Mouse (Mus musculus) cerebellum, postnatal 25 days (tissue): Measurements from ENCODE around the gene Rpl3l.
A peak's percentile ranks its signal among the peaks of the same experiment; 100 is the strongest.
"Not testable (repeated sequence)": the region's sequence is repeated elsewhere in the genome, so short reads cannot be mapped to it uniquely, and the experiment has no call there.

Experiments
- DNase-seq, 2 experiments: peaks; one replicate each; pipeline ENCODE4 v3.0.0; 2021; ENCODE audit warnings: mixed read lengths in 2 of 2

Gene Rpl3l

DNA sequence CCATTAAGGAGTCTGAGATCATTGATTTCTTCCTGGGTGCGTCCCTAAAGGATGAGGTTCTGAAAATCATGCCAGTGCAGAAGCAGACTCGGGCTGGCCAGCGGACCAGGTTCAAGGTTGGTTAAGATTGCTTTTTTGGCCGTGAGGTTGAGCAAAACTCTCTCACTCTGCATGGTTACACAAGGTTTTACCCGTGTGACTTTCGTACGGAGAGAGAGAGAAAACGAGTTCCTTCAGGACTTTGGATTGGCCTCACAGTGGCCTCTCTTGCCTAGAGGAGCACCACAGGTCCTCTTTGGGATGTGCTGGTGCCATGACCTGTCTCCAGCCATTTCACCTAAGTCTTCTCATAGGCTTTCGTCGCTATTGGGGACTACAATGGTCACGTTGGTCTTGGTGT lies 7.0 kb upstream of the Rpl3l start:
- not testable (repeated sequence) for DNase-seq

DNA sequence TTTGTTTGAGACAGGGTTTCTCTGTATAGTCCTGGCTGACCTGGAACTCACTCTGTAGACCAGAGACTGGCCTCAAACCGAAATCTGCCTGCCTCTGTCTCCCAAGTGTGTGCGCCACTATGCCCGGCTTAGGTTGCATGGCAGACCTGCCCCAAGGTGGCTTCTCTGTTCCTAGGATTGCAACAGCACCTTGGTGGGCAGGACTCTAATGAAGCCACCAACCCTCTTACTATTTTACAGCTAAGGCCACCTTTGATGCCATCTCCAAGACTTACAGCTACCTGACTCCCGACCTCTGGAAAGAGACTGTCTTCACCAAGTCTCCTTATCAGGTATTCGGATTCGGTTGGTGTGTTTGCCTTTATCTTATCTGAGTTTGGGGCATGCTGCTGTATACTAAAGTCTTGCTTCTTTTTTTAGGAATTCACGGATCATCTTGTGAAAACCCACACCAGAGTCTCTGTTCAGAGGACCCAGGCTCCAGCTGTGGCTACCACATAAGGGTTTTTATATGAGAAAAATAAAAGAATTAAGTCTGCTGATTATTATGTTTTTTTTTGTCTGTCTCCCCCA lies 6.2 kb upstream of the Rpl3l start:
- not testable (repeated sequence) for DNase-seq

DNA sequence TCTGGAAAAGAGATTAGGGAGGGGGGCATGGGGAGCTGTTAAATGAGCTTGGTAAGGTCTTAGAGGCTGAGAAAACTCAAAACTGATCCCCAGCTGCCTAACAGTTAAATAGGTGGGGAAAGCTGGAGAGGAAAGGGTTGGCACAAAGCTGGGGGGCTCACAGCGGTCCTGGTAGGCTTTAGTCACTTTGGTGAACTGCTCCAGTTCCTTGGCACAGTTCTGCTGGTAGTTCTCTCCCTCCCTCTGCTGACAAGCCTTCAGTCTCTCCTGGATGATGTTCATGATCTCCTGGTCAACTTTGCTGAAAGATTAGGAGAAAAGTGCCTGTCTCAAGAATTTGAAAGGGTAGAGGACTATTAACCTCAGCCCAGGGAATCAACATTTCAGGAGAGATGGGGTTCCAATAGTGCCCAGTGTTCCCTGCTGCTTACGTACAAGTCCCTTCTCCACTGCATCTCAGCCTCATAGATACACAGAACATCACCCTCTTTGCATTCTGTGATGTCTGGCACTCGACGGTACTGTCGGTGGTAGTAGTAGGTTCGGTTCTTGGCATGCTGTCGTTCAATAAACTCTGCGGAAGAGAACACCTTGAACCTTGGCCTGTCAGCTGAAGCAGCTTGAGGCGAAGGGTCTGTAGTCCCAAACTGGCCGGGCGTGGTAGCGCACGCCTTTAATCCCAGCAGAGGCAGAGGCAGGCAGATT lies 5.2 kb upstream of the Rpl3l start:
- DNase-seq: no peak

DNA sequence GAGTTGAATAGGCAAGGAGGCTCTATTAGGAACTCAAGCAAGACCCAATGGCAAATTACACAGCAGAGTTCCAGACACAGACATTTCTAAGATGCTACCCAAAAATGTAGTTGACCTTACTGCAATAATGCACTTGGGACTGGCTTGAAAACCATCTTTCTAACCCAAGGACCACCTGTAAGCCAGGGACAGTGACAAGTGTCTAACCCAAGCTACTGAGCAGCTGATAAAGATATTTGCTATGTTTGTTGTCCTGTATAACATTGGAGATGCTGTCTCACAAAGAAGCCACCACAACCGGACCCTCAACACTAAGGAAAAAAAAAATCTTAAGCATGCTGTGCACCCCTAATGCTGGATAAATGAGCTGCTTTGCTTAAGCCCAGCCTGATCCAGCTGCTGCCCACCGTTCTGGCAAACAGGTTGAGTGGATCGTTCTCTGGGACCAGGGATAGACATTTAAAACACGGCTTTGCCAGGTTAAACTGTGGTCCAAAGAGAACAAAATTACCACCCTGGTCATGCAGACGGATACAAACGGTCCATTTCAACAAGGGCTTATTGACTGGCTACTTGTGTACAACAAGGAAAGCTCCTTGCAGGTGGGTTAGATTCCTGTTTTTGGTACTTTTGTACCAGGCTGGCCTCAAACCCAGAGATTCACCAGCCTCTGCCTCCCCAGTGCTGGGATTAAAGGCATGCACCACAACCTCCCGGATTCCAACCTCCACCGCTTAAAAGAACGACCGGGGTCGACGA lies 4.3 kb upstream of the Rpl3l start:
- no peak for DNase-seq

DNA sequence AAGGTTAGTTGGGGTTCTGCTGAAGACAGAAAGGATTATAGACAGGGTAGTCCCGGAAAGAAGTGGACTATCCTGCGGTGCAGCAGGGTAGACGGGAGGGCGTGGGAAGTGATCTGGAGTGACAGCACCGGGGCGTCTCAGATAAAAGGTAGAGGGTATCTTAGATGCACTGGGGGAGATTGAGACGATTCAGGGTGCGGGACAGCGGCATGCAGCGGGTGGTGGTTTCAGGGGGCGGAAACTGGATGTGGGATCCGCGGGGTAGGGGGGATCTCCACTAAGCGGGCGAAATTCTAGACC lies 3.8 kb upstream of the Rpl3l start:
- DNase-seq: no peak

DNA sequence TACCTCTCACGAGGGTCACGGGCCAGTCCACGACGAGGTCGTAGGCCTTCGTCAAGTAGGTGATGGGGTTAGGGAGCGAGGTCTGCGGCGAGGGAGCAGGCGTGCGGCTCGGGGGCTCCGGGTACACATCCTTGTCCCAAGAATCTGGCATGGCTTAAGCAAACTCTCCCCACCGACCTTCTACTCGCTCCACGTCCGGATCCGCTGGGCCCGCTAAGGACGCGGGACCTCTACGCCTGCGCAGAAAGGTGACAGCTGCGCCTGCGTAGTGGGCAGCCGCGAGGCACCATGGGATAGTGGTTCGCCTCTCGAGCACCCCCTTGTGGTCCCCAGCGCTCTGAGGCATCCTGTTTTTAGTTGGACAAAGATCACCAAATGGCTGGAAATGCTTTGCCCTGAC lies 3.4 kb upstream of the Rpl3l start, which contains the start of gene Ndufb10:
Gene Ndufb10 (minus strand): TSS at position 295 of the 400 bp plus-strand sequence.
- DNase-seq: peak; percentile 99

DNA sequence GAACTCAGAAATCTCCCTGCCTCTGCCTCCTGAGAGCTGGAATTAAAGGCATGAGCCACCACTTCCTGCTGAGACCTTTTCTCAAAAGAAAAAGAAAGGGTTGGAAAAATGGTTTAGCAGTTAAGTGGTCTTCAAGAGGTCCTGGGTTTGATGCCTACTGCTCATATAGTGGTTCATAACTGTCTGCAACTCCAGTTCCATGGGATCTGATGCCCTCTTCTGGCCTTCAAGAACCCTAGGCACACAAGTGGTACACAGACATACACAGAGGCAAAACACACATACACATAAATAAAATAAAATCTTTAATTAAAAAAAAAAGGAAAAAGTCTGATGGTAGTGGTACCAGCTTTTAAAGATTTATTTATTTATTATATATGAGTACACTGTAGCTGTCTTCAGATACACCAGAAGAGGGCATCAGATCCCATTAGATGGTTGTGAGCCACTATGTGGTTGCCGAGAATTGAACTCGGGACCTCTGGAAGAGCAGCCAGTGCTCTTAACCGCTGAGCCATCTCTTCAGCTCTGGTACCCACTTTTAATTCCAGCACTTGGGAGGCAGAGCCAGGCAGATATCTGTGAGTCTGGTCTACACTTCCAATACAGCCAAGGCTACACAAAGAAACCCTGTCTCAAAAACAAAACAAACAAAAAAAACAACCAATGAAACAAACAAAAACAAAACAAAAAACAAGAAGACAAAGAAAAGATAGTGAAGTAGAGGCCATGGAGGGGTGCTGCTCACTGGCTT lies 1.8 kb upstream of the Rpl3l start:
- DNase-seq: no peak

DNA sequence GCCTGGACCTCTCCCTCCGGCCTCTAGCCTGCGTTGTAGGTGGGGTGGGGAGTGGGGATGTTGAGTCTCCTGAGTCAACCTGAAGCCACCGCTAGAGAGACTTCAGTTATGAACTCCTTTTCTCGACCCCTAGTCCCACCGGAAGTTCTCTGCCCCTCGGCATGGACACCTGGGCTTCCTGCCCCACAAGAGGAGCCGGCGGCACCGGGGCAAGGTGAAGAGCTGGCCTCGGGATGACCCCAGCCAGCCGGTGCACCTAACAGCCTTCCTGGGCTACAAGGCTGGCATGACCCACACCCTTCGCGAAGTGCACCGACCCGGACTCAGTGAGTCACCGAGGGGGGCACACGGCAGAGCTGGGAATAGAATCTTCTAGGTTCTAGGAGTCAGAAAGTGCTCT lies 564 bp downstream of the Rpl3l start:
- DNase-seq: no peak

DNA sequence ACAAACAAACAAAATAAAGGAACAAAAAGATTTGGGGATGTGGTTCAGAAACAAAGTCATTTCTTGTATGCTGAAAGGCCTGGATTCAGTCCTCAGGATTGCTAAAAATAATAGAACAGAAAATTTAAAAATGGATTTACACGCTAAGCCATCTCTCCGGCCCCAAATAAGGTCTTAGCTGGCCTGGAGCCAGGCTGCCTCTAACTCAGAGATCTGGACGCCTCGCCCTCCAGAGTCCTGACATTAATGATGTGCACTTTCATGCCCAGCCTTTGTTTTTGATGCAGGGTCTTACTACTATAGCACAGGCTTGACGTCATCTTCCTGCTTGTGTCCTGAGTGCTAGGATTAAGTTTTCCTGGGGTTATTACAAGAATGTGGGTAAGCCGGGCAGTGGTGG lies 1.4 kb downstream of the Rpl3l start:
- DNase-seq: no peak

DNA sequence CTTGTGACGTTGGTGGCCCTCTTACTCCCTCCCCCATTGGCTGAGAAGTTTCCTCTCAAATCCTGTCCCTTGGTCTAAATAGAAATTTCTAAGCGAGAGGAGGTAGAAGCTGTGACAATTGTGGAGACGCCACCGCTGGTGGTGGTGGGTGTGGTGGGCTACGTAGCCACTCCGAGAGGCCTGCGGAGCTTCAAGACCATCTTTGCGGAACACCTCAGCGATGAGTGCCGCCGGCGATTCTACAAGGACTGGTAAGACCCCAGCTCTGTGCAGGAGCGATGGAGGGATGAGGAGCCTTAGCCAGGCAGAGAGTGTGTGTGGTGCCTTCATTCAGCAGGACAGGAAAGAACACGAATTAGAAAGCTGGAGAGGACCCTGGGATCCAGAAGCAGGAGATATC lies 3.2 kb downstream of the Rpl3l start:
- DNase-seq: no peak

DNA sequence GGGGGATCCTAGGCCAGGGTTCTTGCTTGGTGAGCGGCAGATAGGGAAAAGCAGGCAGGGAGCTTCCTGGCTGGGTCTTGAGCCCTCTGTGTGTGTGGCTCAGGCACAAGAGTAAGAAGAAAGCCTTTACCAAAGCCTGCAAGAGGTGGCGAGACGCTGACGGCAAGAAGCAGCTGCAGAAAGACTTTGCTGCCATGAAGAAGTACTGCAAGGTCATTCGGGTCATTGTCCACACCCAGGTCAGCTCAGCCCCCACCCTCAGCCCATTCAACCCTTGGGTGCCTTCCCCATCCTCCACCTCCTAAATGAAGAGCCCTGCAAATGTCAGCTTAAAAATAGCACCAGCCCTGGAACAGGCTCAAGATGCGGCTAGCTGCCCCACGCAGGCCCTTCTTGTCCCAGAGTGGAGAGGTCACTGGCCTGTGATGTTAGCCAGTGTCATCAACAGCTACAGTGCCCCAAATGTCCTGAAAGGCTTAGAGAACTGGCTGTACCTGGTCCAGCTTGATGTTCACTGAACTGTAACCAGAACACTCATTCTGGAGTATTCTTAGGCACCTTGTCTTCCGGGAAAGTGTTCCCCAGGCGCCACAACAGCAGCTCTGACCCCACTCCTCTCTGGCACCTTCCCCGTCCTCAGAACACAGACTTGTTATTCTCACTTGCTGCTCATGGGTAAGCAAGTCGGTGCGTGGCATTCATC lies 4.8 kb downstream of the Rpl3l start:
- DNase-seq: no peak

DNA sequence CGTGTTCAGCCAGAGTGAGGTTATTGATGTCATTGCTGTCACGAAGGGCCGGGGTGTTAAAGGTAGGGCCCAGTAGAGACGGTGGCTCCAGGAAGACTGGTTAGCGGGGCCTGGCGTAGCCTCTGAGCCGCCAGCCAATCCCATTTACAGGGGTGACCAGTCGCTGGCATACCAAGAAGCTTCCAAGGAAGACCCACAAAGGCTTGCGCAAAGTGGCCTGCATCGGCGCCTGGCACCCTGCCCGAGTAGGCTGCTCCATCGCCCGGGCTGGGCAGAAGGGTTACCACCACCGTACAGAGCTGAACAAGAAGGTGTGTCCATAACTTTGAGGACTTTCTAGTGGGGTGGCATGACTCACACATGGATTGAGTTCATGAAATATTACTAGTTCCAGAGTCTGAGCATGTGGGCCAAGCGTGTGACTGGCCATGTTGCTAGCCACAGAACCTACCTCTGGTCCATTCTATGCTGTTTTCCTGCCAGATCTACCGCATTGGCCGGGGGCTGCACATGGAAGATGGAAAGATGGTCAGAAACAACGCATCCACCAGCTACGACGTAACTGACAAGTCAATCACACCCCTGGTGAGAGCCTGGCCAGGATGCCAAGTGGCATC lies 5.9 kb downstream of the Rpl3l start:
- DNase-seq: peak in 1 of 2 experiments; percentile 29

DNA sequence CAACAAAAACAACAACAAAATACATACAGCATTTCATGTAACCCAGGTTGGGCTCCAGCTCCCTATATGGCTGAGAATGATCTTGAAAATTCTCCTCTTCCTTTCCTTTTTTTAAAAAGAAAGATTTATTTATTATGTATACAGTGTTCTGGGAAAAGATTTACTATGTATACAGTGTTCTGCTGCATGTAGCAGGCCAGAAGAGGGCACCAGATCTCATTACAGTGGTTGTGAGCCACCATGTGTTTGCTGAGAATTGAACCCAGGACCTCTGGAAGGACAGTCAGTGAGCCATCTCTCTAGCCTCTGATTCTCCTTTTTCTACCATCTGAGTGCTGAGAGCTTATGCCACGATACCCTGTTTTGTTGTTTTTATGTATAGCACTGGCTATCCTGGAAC lies 6.9 kb downstream of the Rpl3l start:
- DNase-seq: no peak

DNA sequence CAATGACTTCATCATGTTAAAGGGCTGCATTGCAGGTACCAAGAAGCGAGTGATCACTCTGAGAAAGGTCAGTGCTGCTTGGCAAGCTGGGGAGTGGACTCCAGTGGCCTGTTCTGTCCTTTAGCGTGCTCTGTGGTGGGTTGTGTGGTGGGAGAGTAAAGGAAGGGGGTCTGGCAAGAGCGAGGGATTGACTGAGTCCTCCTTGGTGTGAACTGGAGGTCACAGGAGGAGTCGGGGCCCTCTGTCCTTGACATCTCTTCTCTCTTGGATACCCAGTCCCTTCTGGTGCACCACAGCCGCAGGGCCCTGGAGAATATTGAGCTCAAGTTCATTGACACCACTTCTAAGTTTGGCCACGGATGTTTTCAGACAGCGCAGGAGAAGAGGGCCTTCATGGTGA lies 7.8 kb downstream of the Rpl3l start:
- DNase-seq: no peak

DNA sequence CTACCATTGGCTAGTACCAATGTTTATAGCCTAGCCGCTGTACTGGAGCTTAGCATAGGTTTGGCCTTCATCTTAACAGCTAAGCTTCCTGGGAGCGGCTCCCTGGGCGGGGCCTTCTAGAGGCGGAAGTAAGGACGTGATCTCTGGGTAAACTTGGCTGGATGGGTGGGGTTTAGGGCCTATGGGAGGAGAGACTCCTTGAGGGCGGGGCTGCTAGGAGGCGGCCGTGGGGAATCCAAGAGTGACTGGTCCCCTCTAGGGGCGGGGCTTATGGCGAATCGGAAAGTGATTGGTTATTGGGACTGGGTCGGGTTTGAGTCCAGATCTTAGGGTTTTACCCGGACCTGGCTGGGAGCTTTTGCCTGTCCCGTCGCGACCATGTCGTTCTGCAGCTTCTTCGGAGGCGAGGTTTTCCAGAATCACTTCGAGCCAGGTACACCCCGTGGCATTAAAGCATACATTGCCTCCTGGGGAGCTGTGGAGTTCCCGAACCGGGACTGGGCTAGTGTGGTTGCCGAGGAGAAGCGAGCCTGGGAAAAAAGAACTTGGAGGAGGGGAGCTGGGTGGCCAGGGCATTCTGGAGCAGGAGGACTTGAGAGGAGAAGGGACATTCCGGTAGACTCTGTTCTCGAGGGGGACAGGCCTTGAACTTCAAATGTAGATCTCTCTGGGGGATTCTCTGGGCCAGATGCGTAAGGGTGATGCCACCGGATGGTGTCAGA lies 8.9 kb downstream of the Rpl3l start, which contains the start of gene Msrb1:
Gene Msrb1 (plus strand): TSS at position 313 of the 722 bp plus-strand sequence.
- DNase-seq: peak; percentile 89 to 94

DNA sequence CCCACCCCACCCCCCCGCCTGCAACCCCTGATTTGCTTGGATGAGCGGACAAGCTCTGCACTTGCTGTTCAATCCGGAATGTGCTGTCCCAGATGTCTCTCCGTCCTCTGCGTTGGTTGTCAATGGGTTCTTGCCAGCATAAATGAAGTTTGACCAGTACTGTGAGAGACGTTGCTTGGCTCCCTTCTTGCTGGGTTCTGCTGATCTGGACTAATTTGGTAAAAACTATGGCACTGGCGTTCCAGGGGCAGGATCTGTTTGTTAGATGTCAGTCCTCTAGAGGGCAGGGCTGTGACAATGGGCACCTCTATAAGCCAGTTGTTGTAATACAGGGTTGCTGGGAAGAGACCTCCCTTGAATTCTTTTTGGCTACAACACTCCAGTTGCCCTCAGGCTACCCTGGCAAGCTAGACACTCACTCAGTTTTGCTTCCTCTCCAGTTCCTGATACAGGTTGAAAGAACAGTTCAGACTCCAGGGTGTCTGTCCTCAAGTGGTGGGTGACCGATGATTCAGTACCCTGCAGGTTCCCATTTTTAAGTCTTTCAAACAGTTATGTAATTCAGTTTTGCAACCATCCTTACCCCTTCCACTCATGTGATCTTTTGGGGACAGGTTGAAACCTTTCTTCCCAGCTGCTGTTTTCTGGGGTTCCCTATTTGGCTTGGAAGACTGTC lies 9.7 kb downstream of the Rpl3l start:
- no peak for DNase-seq

DNA sequence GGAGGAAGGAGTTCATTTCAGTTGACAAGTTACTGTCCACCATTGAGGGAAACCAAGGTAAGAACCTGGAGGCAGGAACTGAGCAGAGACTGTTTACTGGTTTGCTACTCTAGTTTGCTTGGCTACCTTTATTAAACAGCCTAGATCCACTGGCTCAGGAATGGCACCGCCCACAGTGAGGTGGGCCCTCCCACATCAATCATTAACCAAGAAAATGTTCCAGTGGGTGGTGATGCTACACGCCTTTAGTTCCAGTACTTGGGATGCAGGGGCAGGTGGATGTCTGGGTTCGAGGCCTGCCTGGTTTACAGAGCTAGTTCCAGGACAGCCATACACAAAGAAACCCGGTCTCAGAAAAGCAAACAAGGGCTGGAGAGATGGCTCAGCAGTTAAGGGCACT lies 10.6 kb downstream of the Rpl3l start:
- no peak for DNase-seq

DNA sequence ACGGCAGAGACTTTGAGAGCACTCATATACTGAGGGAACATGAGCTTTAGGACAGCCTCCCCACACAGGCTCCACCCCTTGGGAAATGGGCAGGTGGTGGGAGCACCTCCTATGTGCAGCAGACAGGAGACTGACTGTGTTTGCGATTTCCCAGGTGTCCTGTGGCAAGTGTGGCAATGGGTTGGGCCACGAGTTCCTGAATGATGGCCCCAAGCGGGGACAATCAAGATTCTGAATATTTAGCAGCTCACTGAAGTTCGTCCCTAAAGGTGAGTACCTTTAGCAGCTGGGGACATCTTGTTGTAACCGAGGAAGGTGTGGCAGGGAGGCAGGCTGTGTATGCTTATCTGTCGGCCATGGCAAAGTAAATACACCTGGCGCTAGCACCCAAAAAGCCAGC lies 12.3 kb downstream of the Rpl3l start:
- no peak for DNase-seq

DNA sequence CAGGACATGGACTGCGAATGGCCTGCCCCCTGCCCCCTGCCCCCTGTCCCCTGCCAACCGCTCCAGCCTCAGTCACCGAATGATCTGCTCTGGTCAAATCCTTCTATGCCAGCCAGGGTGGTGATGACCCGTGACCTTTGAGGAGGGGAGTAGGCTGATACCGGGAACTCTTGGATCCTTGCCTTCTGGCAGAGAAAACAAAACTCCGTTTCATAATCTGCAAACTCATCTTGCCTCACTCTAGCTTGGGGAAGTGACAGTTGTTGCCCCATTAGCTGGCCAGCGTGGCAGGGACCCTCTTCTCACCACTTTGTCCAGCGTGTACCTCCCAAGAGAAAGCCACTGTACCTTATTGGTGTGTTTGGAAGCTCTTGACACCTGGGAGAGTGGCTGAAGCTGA lies 14.7 kb downstream of the Rpl3l start:
- DNase-seq: no peak

DNA sequence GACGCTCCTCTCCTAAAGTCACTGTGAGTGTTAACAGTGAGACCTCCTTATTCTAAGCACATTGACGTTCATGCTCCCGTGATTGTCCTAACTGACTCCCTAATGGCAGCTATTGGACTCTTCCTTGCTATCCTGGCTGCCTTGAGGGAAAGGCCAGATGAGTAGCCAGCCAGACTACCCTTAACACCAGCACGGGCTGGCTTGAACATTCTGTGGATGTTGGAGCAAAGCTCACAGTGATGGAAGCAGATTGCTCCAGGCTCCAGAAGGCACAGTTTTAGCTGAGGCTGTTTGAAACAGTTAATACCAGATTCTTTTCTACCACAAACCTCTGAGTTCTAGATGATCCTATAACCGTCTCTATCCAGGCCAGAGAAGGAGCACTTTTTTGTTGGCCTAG lies 16.3 kb downstream of the Rpl3l start:
- no peak for DNase-seq

DNA sequence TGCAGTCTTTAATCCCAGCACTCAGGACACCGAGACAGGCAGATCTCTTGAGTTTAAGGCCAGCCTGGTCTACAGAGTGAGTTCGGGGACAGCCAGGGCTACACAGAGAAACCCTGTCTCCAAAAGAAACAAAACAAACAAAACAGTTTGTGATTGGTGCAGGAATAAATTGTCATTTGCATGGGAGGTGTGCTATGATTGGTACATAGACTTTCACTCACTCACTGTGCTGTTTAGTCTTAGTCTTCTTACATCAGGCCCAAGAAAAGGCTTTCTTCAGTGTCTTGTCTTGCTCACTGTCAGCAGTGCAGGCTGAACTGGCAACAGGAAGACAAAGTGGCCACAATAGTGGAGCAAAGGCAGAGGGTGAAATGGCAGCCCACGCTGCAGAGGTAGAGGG lies 16.8 kb downstream of the Rpl3l start:
- no peak for DNase-seq
